Mouse (Mus musculus) central nervous system, embryonic 14 days (tissue): Measurements from ENCODE around the gene Furin. TPM values are rescaled to one million over a fixed set of nuclear protein-coding genes. Genes with fewer than 3 reads are reported as not detected.

Source experiments
- polyA plus RNA-seq: library from polyadenylated mRNA; depleted of rRNA; stranded (reverse); fragments of >200 nt; gene quantifications from 2 replicates; pipeline ENCODE4 v1.2.3, GENCODE M21; 2012; rRNA removed

The Furin gene
- polyA plus RNA-seq = 16.3 and 23.1 TPM in 2 replicates

DNA sequence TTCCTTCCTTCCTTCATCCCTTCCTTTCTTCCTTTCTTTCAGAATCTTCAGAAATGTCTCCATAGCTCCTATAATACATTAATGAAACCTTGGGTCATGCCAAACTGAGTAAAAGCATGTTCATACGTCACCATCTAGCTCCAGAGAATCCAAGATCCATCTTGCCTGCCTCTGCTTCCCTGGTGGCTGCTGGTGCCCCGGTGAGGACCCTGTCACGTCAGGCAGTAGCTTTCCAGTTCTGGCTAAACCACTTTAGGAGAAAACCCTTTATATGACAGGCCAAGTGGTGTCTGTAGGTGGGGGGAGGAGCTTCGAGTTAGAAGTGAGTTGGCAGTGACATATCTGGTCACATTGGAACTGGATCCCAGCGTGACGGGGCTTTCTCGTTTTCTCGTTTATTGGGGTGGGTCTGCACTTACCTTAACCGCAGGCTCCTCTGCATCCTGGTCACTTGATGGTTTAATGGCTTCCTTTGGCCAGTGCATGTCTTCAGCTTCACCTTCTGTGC is at the start of gene Furin:
TSS of gene Furin (minus strand) at position 249 of the 508 bp plus-strand sequence.

DNA sequence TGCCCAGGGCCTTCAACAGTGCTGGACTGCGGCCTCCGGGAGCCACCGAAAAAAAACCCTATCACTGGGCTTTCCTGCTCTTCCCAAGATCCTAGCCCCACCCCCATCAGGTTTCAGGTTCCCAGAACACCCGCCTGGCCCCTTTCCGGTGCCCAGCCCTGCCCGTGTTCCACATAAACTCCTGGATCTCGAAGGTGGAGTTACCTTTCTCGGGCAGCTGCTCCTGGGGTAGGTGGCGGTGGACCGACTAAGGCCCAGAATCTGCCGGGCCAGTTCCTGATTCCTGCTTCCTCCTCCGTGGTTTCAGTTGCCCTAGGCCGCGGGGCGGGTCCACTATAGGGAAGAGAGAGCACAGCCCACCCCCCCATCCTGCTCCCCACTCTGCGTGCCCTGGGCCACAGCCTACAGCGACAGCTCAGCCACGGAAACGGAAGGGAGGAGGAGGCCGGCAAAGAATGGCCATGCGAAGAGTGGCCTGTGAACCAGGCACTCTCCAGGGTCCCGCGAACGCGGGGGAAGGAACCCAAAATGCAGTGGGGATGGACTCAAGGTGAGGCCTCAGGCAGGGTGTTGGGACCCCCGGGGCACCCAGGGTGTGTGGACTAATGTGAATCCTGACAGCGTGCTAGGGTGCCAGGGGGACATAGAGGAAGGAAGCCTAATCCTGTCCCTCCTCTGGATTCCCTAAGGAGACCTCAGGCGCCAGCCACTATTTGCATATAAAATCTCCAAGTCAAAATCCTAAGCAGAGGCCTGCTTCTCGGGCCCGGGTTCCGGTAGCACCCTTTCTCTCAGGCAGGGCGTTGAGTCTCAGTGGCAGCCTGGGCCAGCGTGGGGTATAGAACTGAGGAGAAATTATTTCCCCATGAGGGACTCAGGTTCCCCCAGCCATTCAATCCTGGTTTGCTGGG is 17.3 kb downstream of the Furin start, which contains the start of gene Fes:
TSS of gene Fes (minus strand) at position 314 of the 911 bp plus-strand sequence.

DNA sequence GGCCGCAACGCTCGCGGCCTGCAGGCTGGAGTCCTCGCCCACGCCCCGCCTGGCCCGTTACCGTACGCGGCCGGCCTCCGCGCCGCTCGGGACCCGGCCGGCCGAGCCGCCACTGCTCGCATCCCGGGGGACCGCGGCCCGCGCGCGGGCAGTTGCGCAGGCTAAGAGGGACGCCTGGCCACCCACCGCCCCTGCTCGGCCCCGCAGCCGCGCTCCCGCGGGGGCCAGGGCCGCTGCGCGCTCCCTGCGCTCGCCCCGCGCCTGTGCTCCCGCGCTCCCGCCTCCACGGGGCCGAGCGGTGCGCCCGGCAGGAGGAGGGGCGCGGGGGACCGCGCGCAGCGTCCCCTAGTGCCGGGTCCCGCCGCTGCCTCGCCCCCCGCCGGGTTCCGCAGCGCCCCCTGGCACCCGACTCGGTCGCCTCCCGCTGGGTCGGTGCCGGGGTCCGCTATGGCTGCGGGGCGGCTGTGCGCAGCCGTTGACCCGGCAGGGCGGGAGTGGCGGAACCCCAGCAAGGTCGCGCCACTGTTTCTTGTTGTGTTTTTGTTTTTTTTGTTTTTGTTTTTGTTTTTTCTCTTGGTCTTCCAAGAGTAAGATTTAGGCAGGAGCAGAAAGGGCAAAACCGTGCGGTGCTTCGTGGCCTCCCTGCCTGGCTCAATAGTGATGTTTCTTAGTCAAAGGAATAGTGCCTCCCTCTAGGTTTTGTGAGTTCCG is 34.0 kb downstream of the Furin start, which contains the start of gene Man2a2:
TSS of gene Man2a2 (minus strand) at position 335 of the 711 bp plus-strand sequence.

DNA sequence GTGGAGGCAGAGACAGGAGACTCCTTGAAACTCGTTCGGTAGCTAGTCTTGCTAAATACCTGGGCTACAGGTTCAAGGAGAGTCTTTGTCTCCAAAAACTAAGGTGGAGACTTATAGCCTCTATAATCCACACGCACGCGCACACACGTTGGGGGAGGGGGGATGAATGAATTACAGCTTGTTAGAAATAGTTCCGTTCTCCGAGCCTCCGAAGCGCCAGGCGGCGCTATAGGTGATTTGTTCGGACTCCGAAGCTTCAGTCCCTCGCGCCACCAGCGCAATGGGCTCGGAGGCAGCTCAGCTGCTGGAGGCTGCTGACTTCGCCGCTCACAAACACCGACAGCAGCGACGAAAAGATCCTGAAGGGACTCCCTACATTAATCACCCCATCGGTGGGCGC is 62.4 kb downstream of the Furin start, which contains the start of gene Hddc3:
TSS of gene Hddc3 (plus strand) at position 247 of the 400 bp plus-strand sequence.

DNA sequence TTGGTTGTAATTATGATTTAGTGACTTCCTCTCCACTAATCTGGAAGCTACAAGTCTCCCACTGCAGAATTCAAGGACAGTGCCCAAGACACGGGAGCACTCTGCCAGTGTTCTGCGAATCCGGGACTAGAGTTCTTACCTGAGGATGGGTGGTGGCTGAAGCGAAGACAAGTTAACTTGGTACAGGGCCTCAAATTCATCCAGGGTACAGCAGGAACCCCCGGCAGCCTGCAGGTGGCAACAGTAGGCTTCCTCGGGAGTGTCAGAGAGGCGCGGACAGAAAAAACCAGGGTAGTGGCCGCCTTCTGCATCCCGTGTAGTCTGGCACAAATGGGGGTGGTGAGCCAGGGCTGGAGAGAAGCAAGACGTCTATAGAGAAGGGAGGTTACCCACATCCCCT is 64.4 kb downstream of the Furin start, which contains the start of gene Unc45a:
TSS of gene Unc45a (minus strand) at position 213 of the 400 bp plus-strand sequence.

Other genes with a start within 250 kb of the Furin start
- gene Sema4b, start 218.6 kb downstream of the Furin start, polyA plus RNA-seq = 13.4 and 14.3 TPM in 2 replicates
- 29.5 and 31.9 TPM in 2 replicates for gene Cib1, start 172.6 kb downstream of the Furin start, polyA plus RNA-seq
- 2.1 and 2.2 TPM in 2 replicates for gene Gdpgp1, start 172.6 kb downstream of the Furin start, polyA plus RNA-seq
- 0.86 and 0.93 TPM in 2 replicates for gene Ttll13, start 159.1 kb downstream of the Furin start, polyA plus RNA-seq
- gene Ngrn, start 144.2 kb downstream of the Furin start, polyA plus RNA-seq = 55.8 and 56.9 TPM in 2 replicates
- 27.7 and 32.5 TPM in 2 replicates for gene Vps33b, start 135.8 kb downstream of the Furin start, polyA plus RNA-seq
- gene Prc1, start 111.0 kb downstream of the Furin start, polyA plus RNA-seq = 47.2 and 66.5 TPM in 2 replicates
- 34.8 and 36.3 TPM in 2 replicates for gene Rccd1, start 81.0 kb downstream of the Furin start, polyA plus RNA-seq
- gene Unc45a, start 64.4 kb downstream of the Furin start, polyA plus RNA-seq = 75.7 and 80.0 TPM in 2 replicates
- gene Hddc3, start 62.3 kb downstream of the Furin start, polyA plus RNA-seq = 49.9 and 58.1 TPM in 2 replicates
- gene Man2a2, start 34.1 kb downstream of the Furin start, polyA plus RNA-seq = 63.5 and 65.8 TPM in 2 replicates
- 7.8 and 13.0 TPM in 2 replicates for gene Fes, start 17.5 kb downstream of the Furin start, polyA plus RNA-seq
- gene Blm, start 129.7 kb upstream of the Furin start, polyA plus RNA-seq = 13.5 and 13.7 TPM in 2 replicates